Mouse (Mus musculus): ENCODE results near the gene Dnajb14.

- no peak for TF ChIP-seq CTCF (IDR thresholded peaks at IDR 0.05; ENCODE audit: borderline replicate concordance, control insufficient read depth, extremely low read depth, insufficient read depth, low read length, poor library complexity)
- no peak for TF ChIP-seq POLR2A (IDR thresholded peaks at IDR 0.05; ENCODE audit: control insufficient read depth, extremely low read depth, insufficient read depth, low read length, poor library complexity)
These were observed 11.8 kb downstream of the Dnajb14 start for GRCm38 (mm10) chr3:137879313-137879712.

Measured in thymus, adult 2 months (tissue).